Mouse (Mus musculus) limb, embryonic 11.5 days (tissue): ENCODE measurements around the gene Kcnma1. TPM values are rescaled to one million over a fixed set of nuclear protein-coding genes. Genes with fewer than 3 reads are reported as not detected.

Experiments used
- ATAC-seq: fragments of 200-750 bp; cut with Nextera tagmentation; 2 replicates; pipeline ENCODE4 v1.8.0; 2017; ENCODE audit warnings: low read depth; ENCODE audit not compliant: insufficient number of reproducible peaks, low FRiP score, low TSS enrichment
- DNase-seq: peaks from one replicate; pipeline ENCODE4 v3.0.0-alpha.2; 2015; ENCODE audit warnings: low spot score
- H3K27ac ChIP-seq: fragments of 300-500 bp; sonication (generic); replicated peaks from 2 replicates; pipeline ENCODE4 v1.5.1; 2014; ENCODE audit warnings: low read depth, mild to moderate bottlenecking, low read length
- H3K27me3 ChIP-seq: fragments of 300-500 bp; sonication (generic); 2 replicates; pipeline ENCODE4 v1.6.1; 2014; ENCODE audit warnings: mild to moderate bottlenecking, low read length, mixed read lengths; ENCODE audit not compliant: control insufficient read depth, insufficient read depth
- H3K36me3 ChIP-seq: fragments of 300-500 bp; sonication (generic); 2 replicates; pipeline ENCODE4 v1.6.1; 2014; ENCODE audit warnings: mild to moderate bottlenecking, low read length, moderate library complexity, mixed read lengths; ENCODE audit not compliant: control insufficient read depth, insufficient read depth
- H3K4me1 ChIP-seq: fragments of 300-500 bp; sonication (generic); 2 replicates; pipeline ENCODE4 v1.6.1; 2014; ENCODE audit warnings: low read length, mixed read lengths; ENCODE audit not compliant: control insufficient read depth, insufficient read depth
- H3K4me2 ChIP-seq: fragments of 300-500 bp; sonication (generic); 2 replicates; pipeline ENCODE4 v1.6.1; 2014; ENCODE audit warnings: low read depth, mild to moderate bottlenecking, moderate library complexity; ENCODE audit not compliant: severe bottlenecking
- H3K4me3 ChIP-seq: fragments of 300-500 bp; sonication (generic); 2 replicates; pipeline ENCODE4 v1.5.1; 2014; ENCODE audit warnings: low read depth, low read length
- H3K9ac ChIP-seq: fragments of 300-500 bp; sonication (generic); 2 replicates; pipeline ENCODE4 v1.6.1; 2014; ENCODE audit warnings: mild to moderate bottlenecking, low read length
- H3K9me3 ChIP-seq: fragments of 300-500 bp; sonication (generic); 2 replicates; pipeline ENCODE4 v1.6.1; 2016; ENCODE audit warnings: low read length; ENCODE audit not compliant: control insufficient read depth
- WGBS: fragments of 180-500 bp; shearing (Covaris S2); extraction: QIAGEN DNeasy Blood & Tissue Kit; methylation state at CpG from one replicate; pipeline ENCODE4 v1.1.7; 2014; 5-methylcytosine and 5-hydroxymethylcytosine counted together
- polyA plus RNA-seq: library from polyadenylated mRNA; unstranded; fragments of >200 nt; fragmentation: Nextera tagmentation; extraction: Ambion mirVana; gene quantifications from 2 replicates; pipeline ENCODE4 v1.2.1, GENCODE M21; 2014

Kcnma1 gene
- polyA plus RNA-seq, 1 experiment from 2014 or later, result 0.80 TPM

- WGBS, result 22% methylated on average over 8 of the region's 8 CpGs
- no peak overlapping the region for H3K9ac ChIP-seq
- H3K36me3 ChIP-seq, result no peaks in the 10 kb centered on the region
- peaks cover 5% of the 10 kb centered on the region; the same call in 1 of the 2 replicates for H3K4me1 ChIP-seq
- H3K27ac ChIP-seq, result no peak overlapping the region
- H3K27me3 ChIP-seq, result no peaks in the 10 kb centered on the region
- H3K4me2 ChIP-seq, result no peak overlapping the region
- H3K9me3 ChIP-seq, result no peaks in the 10 kb centered on the region
- H3K4me3 ChIP-seq, result no peak overlapping the region
- ATAC-seq (no peak), DNase-seq (peak; percentile 24)
Measured at GRCm38 (mm10) chr14:23502236-23502790, 512.0 kb downstream of the Kcnma1 start.

GRCm38 (mm10) chr14:23496801-23497200 lies 517.5 kb downstream of the Kcnma1 start:
- Histone ChIP-seq H3K9me3 (no peaks in the 10 kb centered on the region), H3K4me1 (no peaks in the 10 kb centered on the region; the same call in 1 of the 2 replicates), H3K4me3 (no peak overlapping the region), H3K27me3 (no peaks in the 10 kb centered on the region), H3K27ac (no peak overlapping the region), H3K9ac (no peak overlapping the region), H3K36me3 (no peaks in the 10 kb centered on the region), H3K4me2 (no peak overlapping the region)
- no peak for DNase-seq
- 93% methylated on average over 3 of the region's 3 CpGs for WGBS
- ATAC-seq, result no peak

- no peak overlapping the region for H3K27ac ChIP-seq
- no peaks in the 10 kb centered on the region for H3K9me3 ChIP-seq
- H3K4me3 ChIP-seq, result no peak overlapping the region
- 83% methylated on average over 4 of the region's 4 CpGs for WGBS
- H3K4me2 ChIP-seq, result no peak overlapping the region
- ATAC-seq, result no peak
- H3K4me1 ChIP-seq, result no peaks in the 10 kb centered on the region
- DNase-seq, result no peak
- no peak overlapping the region for H3K9ac ChIP-seq
- no peaks in the 10 kb centered on the region for H3K27me3 ChIP-seq
- no peaks in the 10 kb centered on the region for H3K36me3 ChIP-seq
Measured at GRCm38 (mm10) chr14:23496236-23496740, 518.0 kb downstream of the Kcnma1 start.

- no peaks in the 10 kb centered on the region for H3K4me1 ChIP-seq
- no peak for DNase-seq
- H3K9me3 ChIP-seq, result no peaks in the 10 kb centered on the region
- H3K27ac ChIP-seq, result no peak overlapping the region
- ATAC-seq, result no peak
- H3K36me3 ChIP-seq, result no peaks in the 10 kb centered on the region
- 80% methylated on average over 3 of the region's 3 CpGs for WGBS
- no peaks in the 10 kb centered on the region for H3K27me3 ChIP-seq
- no peak overlapping the region for H3K4me2 ChIP-seq
- no peak overlapping the region for H3K4me3 ChIP-seq
- H3K9ac ChIP-seq, result no peak overlapping the region
Measured at GRCm38 (mm10) chr14:23494496-23494800, 519.8 kb downstream of the Kcnma1 start.

GRCm38 (mm10) chr14:23493750-23494495 lies 520.4 kb downstream of the Kcnma1 start:
- WGBS, result 71% methylated on average over 8 of the region's 8 CpGs
- Histone ChIP-seq H3K36me3 (no peaks in the 10 kb centered on the region), H3K27me3 (no peaks in the 10 kb centered on the region), H3K4me3 (no peak overlapping the region), H3K4me1 (no peaks in the 10 kb centered on the region), H3K4me2 (no peak overlapping the region), H3K27ac (no peak overlapping the region), H3K9me3 (no peaks in the 10 kb centered on the region), H3K9ac (no peak overlapping the region)
- ATAC-seq (no peak), DNase-seq (no peak)

GRCm38 (mm10) chr14:23492581-23493360 lies 521.5 kb downstream of the Kcnma1 start:
- Histone ChIP-seq H3K27me3 (no peaks in the 10 kb centered on the region), H3K27ac (no peak overlapping the region), H3K9me3 (no peaks in the 10 kb centered on the region), H3K36me3 (no peaks in the 10 kb centered on the region), H3K9ac (no peak overlapping the region), H3K4me3 (no peak overlapping the region), H3K4me1 (no peaks in the 10 kb centered on the region), H3K4me2 (no peak overlapping the region)
- no peak for DNase-seq
- ATAC-seq, result no peak
- WGBS, result 81% methylated on average over 9 of the region's 9 CpGs

- H3K9me3 ChIP-seq, result no peaks in the 10 kb centered on the region
- H3K4me2 ChIP-seq, result no peak overlapping the region
- ATAC-seq, result no peak
- no peak overlapping the region for H3K27ac ChIP-seq
- H3K4me3 ChIP-seq, result no peak overlapping the region
- DNase-seq, result no peak
- H3K4me1 ChIP-seq, result no peaks in the 10 kb centered on the region
- 33% methylated on average over 2 of the region's 2 CpGs for WGBS
- H3K36me3 ChIP-seq, result no peaks in the 10 kb centered on the region
- no peak overlapping the region for H3K9ac ChIP-seq
- H3K27me3 ChIP-seq, result no peaks in the 10 kb centered on the region
Measured at GRCm38 (mm10) chr14:23491359-23491758, 522.9 kb downstream of the Kcnma1 start.

GRCm38 (mm10) chr14:23486687-23487086 lies 527.6 kb downstream of the Kcnma1 start:
- Histone ChIP-seq H3K9me3 (no peaks in the 10 kb centered on the region), H3K4me3 (no peak overlapping the region), H3K4me2 (no peak overlapping the region), H3K4me1 (no peaks in the 10 kb centered on the region), H3K27ac (no peak overlapping the region), H3K9ac (no peak overlapping the region), H3K27me3 (no peaks in the 10 kb centered on the region), H3K36me3 (no peaks in the 10 kb centered on the region)
- 88% methylated on average over 1 of the region's 1 CpGs for WGBS
- DNase-seq (no peak), ATAC-seq (no peak)
